Mouse (Mus musculus): ENCODE measurements at regions not wholly inside any gene's neighbourhood (a gene's known extent, or its start where the extent isn't known, plus 50 kb on each side); places are given as distances from the start of the nearest gene placed in this dataset.
"Not testable (repeated sequence)": the region's sequence is repeated elsewhere in the genome, so short reads cannot be mapped to it uniquely, and the experiment has no call there.

DNA sequence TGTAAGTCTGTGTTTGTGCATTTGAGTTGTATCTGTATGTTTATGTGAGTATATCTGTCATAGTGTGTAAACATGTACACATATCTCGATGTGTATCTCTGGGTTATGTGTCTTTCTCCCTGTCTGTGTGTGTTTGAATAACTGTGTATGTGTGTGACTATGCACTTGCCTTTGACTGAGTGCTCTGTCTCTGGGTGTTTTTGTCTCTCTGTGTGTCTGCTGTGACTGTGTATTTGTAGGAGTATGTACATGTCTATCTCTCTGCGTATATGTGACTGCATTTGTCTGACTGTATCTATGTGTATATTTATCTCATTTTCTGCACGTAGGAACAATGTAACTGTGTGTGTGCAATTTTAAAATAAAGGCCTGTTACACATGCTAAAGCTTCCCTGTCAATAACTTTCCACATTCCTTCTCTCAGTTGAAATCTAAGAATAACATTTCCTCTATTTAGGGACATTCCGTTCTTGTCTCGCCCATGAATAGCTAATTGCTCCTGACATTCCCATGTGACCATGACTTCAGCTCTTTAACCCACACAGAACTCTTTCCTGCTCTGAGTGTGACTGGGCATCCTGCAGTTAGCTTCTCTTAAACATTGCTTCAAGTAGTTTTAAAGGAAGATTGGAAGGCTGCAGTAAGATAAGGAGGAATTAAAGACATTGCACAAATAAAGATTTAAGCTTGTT lies 257.2 kb upstream of the Klf6 start:
- DNase-seq (ENCODE audit: extremely low spot score, low spot score), result no peak

DNA sequence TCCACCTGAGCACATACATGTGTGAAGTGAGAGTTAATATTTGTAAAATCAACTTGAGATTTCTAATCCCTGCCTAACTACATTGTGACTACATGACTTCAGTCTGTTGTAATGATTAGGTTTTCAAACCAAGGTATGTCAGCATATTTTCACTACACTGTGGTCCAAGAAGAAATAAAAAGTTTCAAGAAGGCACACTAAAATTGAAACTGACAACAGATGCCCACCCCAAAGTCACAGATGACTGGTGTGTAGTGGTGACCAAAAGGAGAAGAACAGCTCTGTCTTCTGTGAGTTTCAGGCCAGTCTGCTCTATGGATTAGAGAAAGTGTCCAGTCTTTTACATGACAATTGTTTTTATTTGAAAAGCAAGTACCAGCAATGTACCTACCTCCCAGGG lies 255.9 kb upstream of the Klf6 start:
- no peak for DNase-seq (ENCODE audit: extremely low spot score, low spot score)

- DNase-seq (ENCODE audit: extremely low spot score, low spot score), result no peak
Observed at GRCm38 (mm10) chr13:5607462-5607861, 253.8 kb upstream of the Klf6 start.

GRCm38 (mm10) chr13:5614186-5614737 lies 247.0 kb upstream of the Klf6 start:
- no peak for DNase-seq (ENCODE audit: extremely low spot score, low spot score)

DNA sequence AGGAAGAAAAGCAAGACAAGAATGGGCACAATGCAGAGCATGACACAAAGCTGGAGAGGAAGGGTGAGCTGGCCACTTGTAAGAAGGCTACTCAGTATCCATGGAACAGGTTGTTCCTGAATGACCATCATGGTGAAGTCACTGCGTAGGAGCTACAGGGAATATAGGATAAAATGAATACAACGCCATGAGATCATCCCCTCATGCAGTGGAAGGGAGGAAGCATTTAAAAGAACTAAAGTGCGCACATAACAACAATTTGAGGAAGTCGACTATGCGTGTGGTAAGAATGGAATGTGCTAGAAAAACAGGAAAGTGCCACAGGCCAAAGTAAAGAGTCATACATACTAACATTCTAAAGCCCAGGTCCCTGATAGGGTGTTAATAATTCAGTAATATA lies 246.4 kb upstream of the Klf6 start:
- no peak for DNase-seq (ENCODE audit: extremely low spot score, low spot score)

DNA sequence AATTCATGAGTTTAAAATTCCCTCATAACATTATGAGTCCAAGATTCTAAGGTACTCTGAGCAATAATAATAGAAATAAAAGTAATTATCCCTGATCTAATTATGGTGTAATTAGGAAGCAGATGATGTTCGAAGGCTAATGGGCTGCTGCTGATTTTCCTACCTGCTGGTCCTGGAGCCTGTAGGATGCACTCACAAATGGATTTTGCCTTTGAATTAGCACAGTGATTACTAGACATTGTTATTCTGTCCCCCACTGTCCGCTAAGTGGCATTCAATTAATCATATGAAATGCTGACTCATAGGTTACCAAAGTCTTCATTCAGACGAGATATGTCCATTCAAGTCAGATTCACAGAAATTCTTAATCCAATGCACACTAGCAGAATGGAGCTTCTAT lies 246.0 kb upstream of the Klf6 start:
- no peak for DNase-seq (ENCODE audit: extremely low spot score, low spot score)

DNA sequence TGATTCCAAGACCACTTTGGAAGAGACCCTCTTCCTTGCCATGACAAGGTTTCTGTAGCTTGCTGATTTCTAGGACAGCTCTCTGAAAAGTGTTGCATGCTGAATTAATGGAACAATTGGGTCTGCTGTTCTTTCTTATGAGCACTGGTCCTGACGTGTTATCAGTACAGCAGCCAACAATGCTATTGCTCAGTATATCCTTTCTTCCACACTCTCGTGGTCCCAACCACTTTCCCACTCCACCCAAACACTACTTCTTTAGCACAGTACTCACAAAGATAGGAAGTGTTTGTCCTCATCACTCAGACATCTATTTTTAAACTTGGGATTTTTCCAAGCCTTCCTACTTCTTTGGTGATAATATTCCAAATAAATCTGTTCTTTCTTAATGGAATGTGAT lies 233.2 kb upstream of the Klf6 start:
- DNase-seq (ENCODE audit: extremely low spot score, low spot score), result no peak

DNA sequence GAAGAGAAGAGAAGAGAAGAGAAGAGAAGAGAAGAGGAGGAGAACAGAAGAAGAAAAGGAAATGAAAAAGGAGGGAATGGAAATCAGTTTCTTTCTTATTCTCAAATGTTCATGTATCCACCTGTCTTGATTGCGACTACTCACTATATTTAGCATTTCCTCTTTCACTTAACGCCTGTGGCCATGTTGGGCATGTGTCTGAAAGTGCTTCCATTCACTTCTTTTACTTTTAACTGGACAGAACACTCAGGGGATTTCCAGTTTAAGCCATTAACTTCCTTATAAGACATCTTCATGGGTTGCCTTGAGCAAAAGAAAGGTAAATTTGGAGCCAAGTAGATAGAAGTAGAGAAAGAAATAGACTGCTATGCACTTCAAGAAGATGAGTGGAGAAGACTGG lies 226.3 kb upstream of the Klf6 start:
- DNase-seq (ENCODE audit: extremely low spot score, low spot score), result no peak

DNA sequence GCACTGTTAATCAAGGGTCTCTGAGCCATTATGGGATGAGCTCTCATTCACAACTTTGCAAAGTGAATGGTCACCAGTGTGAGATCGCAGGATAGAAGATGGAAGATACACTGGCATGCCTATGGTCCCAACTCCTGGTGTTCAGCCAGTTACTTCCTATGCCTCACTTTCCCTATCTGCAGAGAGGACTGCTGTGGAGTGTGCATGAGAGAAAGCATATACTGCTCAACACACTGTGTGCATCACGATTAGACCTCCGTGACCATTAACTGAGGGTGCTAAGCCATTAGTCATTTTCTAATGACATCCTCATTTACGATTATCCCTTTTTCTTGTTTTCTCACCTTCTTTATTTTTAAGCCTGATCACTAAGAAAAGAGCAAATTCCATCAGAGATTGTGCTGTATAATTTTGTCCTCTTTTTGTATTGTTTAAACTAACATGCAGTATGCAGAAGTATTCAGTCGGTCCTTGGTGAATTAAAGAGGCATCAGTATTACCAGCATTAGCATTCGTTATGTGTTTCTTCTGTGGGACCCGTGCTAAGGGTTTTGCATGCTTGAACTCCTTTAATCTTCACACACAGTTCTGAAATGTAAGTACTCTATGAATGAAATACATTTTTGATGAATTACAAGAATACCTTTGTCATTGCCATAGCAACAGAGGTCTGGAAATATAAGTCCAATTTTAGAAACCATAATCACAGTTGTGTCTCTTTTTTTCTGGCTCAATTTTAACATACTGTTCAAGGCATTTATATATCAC lies 219.4 kb upstream of the Klf6 start:
- DNase-seq (ENCODE audit: extremely low spot score, low spot score), result no peak

DNA sequence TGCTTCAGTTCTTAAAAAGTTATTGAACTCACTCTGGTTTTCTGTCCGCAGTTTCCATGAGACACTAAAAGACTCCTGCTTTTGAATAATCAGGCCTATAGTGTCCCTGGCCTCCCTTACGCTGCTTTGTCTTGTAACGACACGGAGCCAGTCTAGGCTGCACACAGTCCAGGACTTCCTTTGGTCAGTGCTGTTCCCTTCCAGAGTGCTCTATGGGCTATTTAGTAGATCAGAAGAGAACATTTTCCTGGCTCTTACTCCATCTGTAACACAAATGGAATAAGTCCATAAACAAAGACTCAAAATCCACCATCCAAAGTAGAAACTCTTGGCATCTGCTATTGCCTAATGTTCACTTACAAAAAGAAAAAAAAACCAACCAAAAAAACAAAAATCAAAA lies 213.0 kb upstream of the Klf6 start:
- DNase-seq (ENCODE audit: extremely low spot score, low spot score), result no peak

DNA sequence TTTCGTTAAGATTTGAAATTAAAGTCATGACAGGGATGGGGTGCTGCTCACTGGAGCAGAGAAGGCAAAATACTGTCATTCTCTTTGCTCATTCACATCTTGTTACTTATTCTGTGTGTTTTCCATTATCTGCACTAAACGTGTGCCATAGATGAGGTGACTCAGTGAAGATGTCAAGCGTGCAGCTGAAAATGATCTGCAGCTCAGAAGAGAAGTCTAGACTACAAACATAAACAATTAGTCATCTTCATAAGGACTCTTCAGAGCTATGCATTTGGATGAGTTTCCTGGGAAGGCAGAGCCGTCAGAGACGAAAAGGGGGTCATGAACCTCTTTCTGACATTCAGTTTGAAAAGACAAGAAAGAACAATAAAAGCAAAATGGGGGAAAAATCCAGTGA lies 203.7 kb upstream of the Klf6 start:
- DNase-seq (ENCODE audit: extremely low spot score, low spot score), result no peak

- no peak for DNase-seq (ENCODE audit: extremely low spot score, low spot score)
Observed at GRCm38 (mm10) chr13:5666235-5667007, 194.9 kb upstream of the Klf6 start.

GRCm38 (mm10) chr13:5675668-5676067 lies 185.6 kb upstream of the Klf6 start:
- no peak for DNase-seq (ENCODE audit: extremely low spot score, low spot score)

GRCm38 (mm10) chr13:5690124-5690523 lies 171.2 kb upstream of the Klf6 start:
- no peak for DNase-seq (ENCODE audit: extremely low spot score, low spot score)

- not testable (repeated sequence) for DNase-seq (ENCODE audit: extremely low spot score, low spot score)
Observed at GRCm38 (mm10) chr13:5690680-5691079, 170.6 kb upstream of the Klf6 start.

DNA sequence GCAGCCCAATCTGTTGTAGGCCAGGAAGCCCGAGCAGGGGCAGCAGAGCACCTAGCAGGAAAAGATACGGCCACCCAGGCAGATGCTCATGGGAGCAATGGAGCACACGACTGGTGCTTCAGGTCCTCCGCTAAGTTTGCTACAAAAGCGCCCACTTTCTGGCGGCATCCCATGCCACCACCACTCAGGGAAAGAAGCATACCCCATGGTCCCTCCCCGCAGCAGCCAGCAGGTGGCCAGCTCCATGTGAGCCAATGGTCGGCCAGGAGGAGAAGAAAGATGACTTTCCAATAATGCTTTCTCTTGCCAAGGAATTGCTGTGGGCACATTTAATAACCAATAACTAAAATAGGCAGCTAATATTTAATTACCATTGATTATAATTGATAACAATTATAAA lies 166.7 kb upstream of the Klf6 start:
- no peak for DNase-seq (ENCODE audit: extremely low spot score, low spot score)

- not testable (repeated sequence) for DNase-seq (ENCODE audit: extremely low spot score, low spot score)
Observed at GRCm38 (mm10) chr13:5695581-5695980, 165.7 kb upstream of the Klf6 start.

GRCm38 (mm10) chr13:5696377-5696776 lies 164.9 kb upstream of the Klf6 start:
- no peak for DNase-seq (ENCODE audit: extremely low spot score, low spot score)

GRCm38 (mm10) chr13:5697329-5697728 lies 164.0 kb upstream of the Klf6 start:
- not testable (repeated sequence) for DNase-seq (ENCODE audit: extremely low spot score, low spot score)

- no peak for DNase-seq (ENCODE audit: extremely low spot score, low spot score)
Observed at GRCm38 (mm10) chr13:5702071-5702470, 159.2 kb upstream of the Klf6 start.

DNA sequence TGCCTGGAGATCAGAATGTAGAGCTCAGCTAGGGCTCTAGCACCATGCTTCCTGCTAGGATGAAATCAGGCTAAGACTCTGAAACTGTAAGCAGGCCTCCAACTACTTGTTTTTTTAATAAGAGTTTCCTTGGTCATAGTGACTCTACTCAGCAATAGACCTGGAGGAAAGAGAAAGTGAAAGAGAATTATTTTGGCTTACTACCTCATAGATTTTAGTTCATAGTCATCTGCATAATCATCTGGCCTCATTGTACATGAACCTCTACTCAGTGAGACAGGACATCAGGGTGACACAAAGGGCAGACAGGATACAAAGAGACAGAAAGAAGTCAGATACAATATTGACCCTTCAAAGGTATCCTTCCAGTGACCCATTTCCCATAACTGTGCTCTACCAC lies 156.3 kb upstream of the Klf6 start:
- no peak for DNase-seq (ENCODE audit: extremely low spot score, low spot score)

- DNase-seq (ENCODE audit: extremely low spot score, low spot score), result no peak
Observed at GRCm38 (mm10) chr13:5711646-5712045, 149.6 kb upstream of the Klf6 start.
